Mouse (Mus musculus): ENCODE measurements at regions not wholly inside any gene's neighbourhood (a gene's known extent, or its start where the extent isn't known, plus 50 kb on each side); places are given as distances from the start of the nearest gene placed in this dataset.

DNA sequence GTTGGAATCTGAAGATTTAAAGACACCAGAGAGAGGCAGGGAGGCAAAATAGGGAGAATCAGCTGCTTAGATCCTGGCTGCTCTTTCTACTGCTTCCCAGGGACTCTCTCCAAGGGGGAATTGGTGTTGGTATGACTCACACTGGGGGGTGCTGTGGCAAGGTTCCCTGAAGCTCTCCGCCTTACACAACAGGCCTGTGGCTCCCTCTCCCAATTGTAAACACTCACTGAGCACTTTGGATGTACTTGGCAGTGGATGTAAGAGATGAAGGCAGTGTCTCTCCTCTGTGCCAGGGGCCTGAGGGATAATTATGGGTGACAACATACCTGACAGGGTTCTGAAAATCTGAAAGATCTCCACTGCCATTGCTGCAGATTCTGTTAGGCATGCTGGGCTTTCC, 77.0 kb upstream of the Irs2 start:
- no peaks in the 10 kb centered on the region for H3K27me3 ChIP-seq (ENCODE audit: control insufficient read depth, insufficient read depth, low read length)
- H3K9ac ChIP-seq (ENCODE audit: low read length) = no peak overlapping the region
- 61% methylated on average over 1 of the region's 1 CpGs for WGBS
- no peak overlapping the region for H3K4me3 ChIP-seq (ENCODE audit: low read depth, low read length)
- DNase-seq (ENCODE audit: low spot score) (no peak), ATAC-seq (ENCODE audit: insufficient number of reproducible peaks, low FRiP score, low TSS enrichment, low read depth) (no peak)
- H3K36me3 ChIP-seq (ENCODE audit: control insufficient read depth, insufficient read depth, low read length) = no peaks in the 10 kb centered on the region
- H3K4me1 ChIP-seq (ENCODE audit: control insufficient read depth, insufficient read depth, low read length) = no peaks in the 10 kb centered on the region
- H3K9me3 ChIP-seq (ENCODE audit: control insufficient read depth, low read length) = no peaks in the 10 kb centered on the region
- H3K4me2 ChIP-seq (ENCODE audit: low read depth, severe bottlenecking) = no peak overlapping the region
- H3K27ac ChIP-seq (replicated peaks; ENCODE audit: low read depth, low read length) = no peak overlapping the region

DNA sequence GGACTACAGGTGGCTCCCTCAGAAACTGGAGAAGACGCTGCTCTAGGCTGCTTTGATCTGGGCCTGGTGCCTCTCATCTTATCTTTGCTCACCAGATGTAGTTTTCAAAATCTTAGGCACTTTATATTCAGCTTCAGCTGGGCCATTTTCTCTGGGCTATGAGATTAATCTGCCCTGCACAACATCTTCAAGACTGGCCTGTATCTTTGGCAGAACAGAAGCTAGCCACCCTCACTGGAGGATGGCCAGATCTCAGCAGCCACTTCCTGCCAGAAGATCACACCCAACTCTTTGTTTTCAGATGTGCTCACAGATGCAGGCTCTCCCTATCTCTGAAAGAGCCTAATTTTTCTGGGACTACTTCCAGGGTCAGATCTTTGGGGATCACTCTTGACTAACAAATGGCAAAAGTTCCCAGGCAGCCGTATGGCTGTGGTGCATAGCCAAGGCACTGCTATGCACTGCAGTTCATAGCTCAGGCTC, 75.8 kb upstream of the Irs2 start:
- Histone ChIP-seq H3K4me1 (ENCODE audit: control insufficient read depth, insufficient read depth, low read length) (no peaks in the 10 kb centered on the region), H3K4me3 (ENCODE audit: low read depth, low read length) (no peak overlapping the region), H3K36me3 (ENCODE audit: control insufficient read depth, insufficient read depth, low read length) (no peaks in the 10 kb centered on the region), H3K4me2 (ENCODE audit: low read depth, severe bottlenecking) (no peak overlapping the region), H3K9ac (ENCODE audit: low read length) (no peak overlapping the region), H3K27ac (replicated peaks; ENCODE audit: low read depth, low read length) (no peak overlapping the region), H3K9me3 (ENCODE audit: control insufficient read depth, low read length) (no peaks in the 10 kb centered on the region), H3K27me3 (ENCODE audit: control insufficient read depth, insufficient read depth, low read length) (no peaks in the 10 kb centered on the region)
- ATAC-seq (ENCODE audit: insufficient number of reproducible peaks, low FRiP score, low TSS enrichment, low read depth) (no peak), DNase-seq (ENCODE audit: low spot score) (no peak)
- 89% methylated on average over 2 of the region's 2 CpGs for WGBS

DNA sequence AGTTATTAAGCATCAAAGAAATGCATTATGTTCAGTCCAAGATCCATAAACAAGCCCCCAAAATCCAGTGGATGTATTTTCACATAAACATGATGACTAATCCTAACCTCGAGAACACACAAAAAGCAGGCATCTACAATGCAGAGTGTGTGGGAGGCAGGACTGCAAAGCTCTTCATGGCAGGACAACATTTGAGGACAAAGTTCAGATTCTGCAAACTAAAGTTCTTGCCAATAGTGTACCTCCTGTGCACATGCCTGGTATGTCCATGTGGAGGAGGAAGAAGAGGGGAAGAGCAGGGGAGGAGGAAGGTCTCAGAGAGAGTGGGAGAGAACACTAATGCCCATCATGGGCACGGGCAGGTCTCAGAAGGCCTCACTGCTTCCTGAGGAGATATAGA, 72.6 kb upstream of the Irs2 start:
- Histone ChIP-seq H3K27me3 (ENCODE audit: control insufficient read depth, insufficient read depth, low read length) (no peaks in the 10 kb centered on the region), H3K4me3 (ENCODE audit: low read depth, low read length) (no peak overlapping the region), H3K36me3 (ENCODE audit: control insufficient read depth, insufficient read depth, low read length) (no peaks in the 10 kb centered on the region), H3K4me2 (ENCODE audit: low read depth, severe bottlenecking) (no peak overlapping the region), H3K27ac (replicated peaks; ENCODE audit: low read depth, low read length) (no peak overlapping the region), H3K4me1 (ENCODE audit: control insufficient read depth, insufficient read depth, low read length) (no peaks in the 10 kb centered on the region), H3K9ac (ENCODE audit: low read length) (no peak overlapping the region), H3K9me3 (ENCODE audit: control insufficient read depth, low read length) (no peaks in the 10 kb centered on the region)
- ATAC-seq (ENCODE audit: insufficient number of reproducible peaks, low FRiP score, low TSS enrichment, low read depth) (no peak), DNase-seq (ENCODE audit: low spot score) (no peak)
- WGBS = 85% methylated on average over 2 of the region's 2 CpGs

DNA sequence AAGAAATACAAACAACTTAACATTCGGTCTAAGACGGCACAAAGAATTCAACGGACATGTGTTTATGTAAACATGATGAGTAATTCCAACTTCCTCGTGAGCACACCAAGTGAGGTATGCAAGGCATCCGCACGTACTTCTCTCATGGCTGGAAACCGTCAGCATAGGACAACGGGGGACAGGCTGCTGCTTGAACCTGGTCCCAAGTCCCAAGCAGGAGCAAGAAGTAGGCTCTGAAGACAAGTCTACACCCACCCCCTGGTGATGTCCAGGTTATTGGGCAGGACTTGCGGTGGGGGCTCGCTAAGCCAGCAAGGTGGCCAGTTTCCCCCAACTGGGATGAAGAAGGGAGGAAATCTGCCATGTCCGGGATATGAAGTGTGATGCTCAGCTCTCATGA, 71.5 kb upstream of the Irs2 start:
- ATAC-seq (ENCODE audit: insufficient number of reproducible peaks, low FRiP score, low TSS enrichment, low read depth) (no peak), DNase-seq (ENCODE audit: low spot score) (no peak)
- Histone ChIP-seq H3K9me3 (ENCODE audit: control insufficient read depth, low read length) (no peaks in the 10 kb centered on the region), H3K36me3 (ENCODE audit: control insufficient read depth, insufficient read depth, low read length) (no peaks in the 10 kb centered on the region), H3K27ac (replicated peaks; ENCODE audit: low read depth, low read length) (no peak overlapping the region), H3K4me3 (ENCODE audit: low read depth, low read length) (no peak overlapping the region), H3K9ac (ENCODE audit: low read length) (no peak overlapping the region), H3K4me1 (ENCODE audit: control insufficient read depth, insufficient read depth, low read length) (no peaks in the 10 kb centered on the region), H3K27me3 (ENCODE audit: control insufficient read depth, insufficient read depth, low read length) (no peaks in the 10 kb centered on the region), H3K4me2 (ENCODE audit: low read depth, severe bottlenecking) (no peak overlapping the region)
- 82% methylated on average over 11 of the region's 11 CpGs for WGBS

DNA sequence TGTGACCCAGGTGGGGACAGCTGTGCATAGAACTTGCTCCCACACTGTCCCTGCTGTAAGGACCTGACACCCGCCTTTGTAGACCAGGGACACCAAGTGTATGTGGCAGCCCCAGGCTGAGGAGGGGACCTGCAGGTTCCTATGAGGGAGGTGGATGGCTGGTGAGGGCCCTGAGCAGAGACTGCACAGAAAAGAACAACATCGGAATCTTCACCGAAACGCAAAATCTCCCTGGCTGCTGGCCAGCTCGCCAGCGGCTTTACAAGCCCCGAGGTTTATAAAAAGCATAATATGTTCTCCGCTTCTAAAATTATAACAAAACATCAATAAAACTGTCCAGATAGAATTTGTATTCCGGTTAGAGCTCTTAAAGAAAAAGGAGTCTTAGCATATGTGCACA, 68.9 kb upstream of the Irs2 start:
- H3K27me3 ChIP-seq (ENCODE audit: control insufficient read depth, insufficient read depth, low read length) = no peaks in the 10 kb centered on the region
- no peaks in the 10 kb centered on the region for H3K9me3 ChIP-seq (ENCODE audit: control insufficient read depth, low read length)
- H3K9ac ChIP-seq (ENCODE audit: low read length) = no peak overlapping the region
- no peaks in the 10 kb centered on the region for H3K4me1 ChIP-seq (ENCODE audit: control insufficient read depth, insufficient read depth, low read length)
- 73% methylated on average over 9 of the region's 9 CpGs for WGBS
- H3K4me3 ChIP-seq (ENCODE audit: low read depth, low read length) = no peak overlapping the region
- DNase-seq (ENCODE audit: low spot score) = no peak
- H3K4me2 ChIP-seq (ENCODE audit: low read depth, severe bottlenecking) = no peak overlapping the region
- no peak for ATAC-seq (ENCODE audit: insufficient number of reproducible peaks, low FRiP score, low TSS enrichment, low read depth)
- H3K36me3 ChIP-seq (ENCODE audit: control insufficient read depth, insufficient read depth, low read length) = no peaks in the 10 kb centered on the region
- H3K27ac ChIP-seq (replicated peaks; ENCODE audit: low read depth, low read length) = no peak overlapping the region

DNA sequence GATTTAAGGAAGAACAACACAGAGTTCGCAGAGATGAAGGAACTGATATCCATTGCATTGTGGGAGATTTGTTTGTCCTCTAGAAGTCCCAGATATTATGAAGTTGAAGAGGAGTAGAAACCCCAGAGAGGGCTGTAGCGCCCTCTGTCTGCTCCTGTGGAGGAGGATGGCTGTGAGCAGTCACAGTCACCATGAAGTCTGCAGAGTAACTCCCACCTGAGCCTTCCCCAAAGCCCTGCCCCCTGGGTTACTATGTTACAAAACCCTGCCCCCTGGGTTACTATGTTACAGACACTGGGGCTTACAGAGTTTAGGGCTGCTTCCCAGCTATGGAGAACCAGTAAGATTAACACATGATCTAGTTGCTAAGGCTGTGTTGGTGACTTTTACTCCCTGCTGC, 62.9 kb upstream of the Irs2 start:
- no peak overlapping the region for H3K4me2 ChIP-seq (ENCODE audit: low read depth, severe bottlenecking)
- no peaks in the 10 kb centered on the region for H3K27me3 ChIP-seq (ENCODE audit: control insufficient read depth, insufficient read depth, low read length)
- H3K9me3 ChIP-seq (ENCODE audit: control insufficient read depth, low read length) = no peaks in the 10 kb centered on the region
- ATAC-seq (ENCODE audit: insufficient number of reproducible peaks, low FRiP score, low TSS enrichment, low read depth) (no peak), DNase-seq (ENCODE audit: low spot score) (no peak)
- WGBS = 65% methylated on average over 2 of the region's 2 CpGs
- H3K36me3 ChIP-seq (ENCODE audit: control insufficient read depth, insufficient read depth, low read length) = no peaks in the 10 kb centered on the region
- H3K4me1 ChIP-seq (ENCODE audit: control insufficient read depth, insufficient read depth, low read length) = no peaks in the 10 kb centered on the region
- no peak overlapping the region for H3K9ac ChIP-seq (ENCODE audit: low read length)
- H3K27ac ChIP-seq (replicated peaks; ENCODE audit: low read depth, low read length) = no peak overlapping the region
- no peak overlapping the region for H3K4me3 ChIP-seq (ENCODE audit: low read depth, low read length)

DNA sequence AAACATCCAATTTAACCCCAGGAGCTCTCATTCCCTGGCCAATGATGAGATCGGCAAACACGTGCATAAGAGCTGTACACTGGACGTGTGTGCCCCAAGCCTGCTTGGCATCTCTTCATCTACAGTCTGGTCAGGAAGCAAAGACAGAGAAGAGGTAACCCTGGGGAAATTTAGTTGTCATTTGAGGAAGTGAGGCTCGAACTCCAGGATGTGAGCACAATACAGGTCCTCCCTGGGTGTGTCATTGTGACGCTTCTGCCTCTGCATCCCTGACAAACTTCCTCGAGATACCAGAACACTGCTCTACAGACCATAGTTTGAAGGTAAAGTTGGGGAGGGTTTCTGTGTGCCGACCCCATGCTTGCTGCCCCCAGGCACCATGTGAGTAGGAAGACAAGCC, 59.2 kb upstream of the Irs2 start:
- Histone ChIP-seq H3K27ac (replicated peaks; ENCODE audit: low read depth, low read length) (no peak overlapping the region), H3K36me3 (ENCODE audit: control insufficient read depth, insufficient read depth, low read length) (no peaks in the 10 kb centered on the region), H3K9me3 (ENCODE audit: control insufficient read depth, low read length) (no peaks in the 10 kb centered on the region), H3K4me2 (ENCODE audit: low read depth, severe bottlenecking) (no peak overlapping the region), H3K4me1 (ENCODE audit: control insufficient read depth, insufficient read depth, low read length) (peaks cover 3% of the 10 kb centered on the region; the same call in 1 of the 2 replicates), H3K4me3 (ENCODE audit: low read depth, low read length) (no peak overlapping the region), H3K9ac (ENCODE audit: low read length) (no peak overlapping the region), H3K27me3 (ENCODE audit: control insufficient read depth, insufficient read depth, low read length) (no peaks in the 10 kb centered on the region)
- no peak for ATAC-seq (ENCODE audit: insufficient number of reproducible peaks, low FRiP score, low TSS enrichment, low read depth)
- 87% methylated on average over 7 of the region's 7 CpGs for WGBS
- DNase-seq (ENCODE audit: low spot score) = no peak

DNA sequence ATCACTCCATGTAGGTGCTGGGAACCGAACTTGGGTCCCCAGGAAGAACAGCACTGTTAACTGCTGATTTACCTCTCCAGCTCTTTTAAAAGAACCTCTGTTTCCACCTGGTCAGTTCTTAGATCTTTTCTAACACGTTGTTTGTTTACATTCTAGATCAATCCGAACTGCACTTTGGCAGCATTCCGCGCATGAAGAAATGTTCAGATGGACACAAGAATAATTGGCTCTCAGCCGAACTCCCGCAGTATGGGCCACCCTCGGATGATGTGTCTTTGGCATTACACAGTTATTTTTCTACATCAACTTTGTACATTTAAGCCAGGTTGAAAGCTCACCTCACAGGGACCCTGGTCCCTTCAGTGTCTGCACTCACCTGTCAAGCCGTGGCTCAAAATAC, 57.7 kb upstream of the Irs2 start:
- Histone ChIP-seq H3K36me3 (ENCODE audit: control insufficient read depth, insufficient read depth, low read length) (no peaks in the 10 kb centered on the region), H3K9me3 (ENCODE audit: control insufficient read depth, low read length) (no peaks in the 10 kb centered on the region), H3K27me3 (ENCODE audit: control insufficient read depth, insufficient read depth, low read length) (no peaks in the 10 kb centered on the region), H3K4me2 (ENCODE audit: low read depth, severe bottlenecking) (no peak overlapping the region), H3K4me1 (ENCODE audit: control insufficient read depth, insufficient read depth, low read length) (peaks cover 4% of the 10 kb centered on the region; the same call in 1 of the 2 replicates), H3K27ac (replicated peaks; ENCODE audit: low read depth, low read length) (no peak overlapping the region), H3K9ac (ENCODE audit: low read length) (no peak overlapping the region), H3K4me3 (ENCODE audit: low read depth, low read length) (no peak overlapping the region)
- no peak for ATAC-seq (ENCODE audit: insufficient number of reproducible peaks, low FRiP score, low TSS enrichment, low read depth)
- no peak for DNase-seq (ENCODE audit: low spot score)
- 90% methylated on average over 9 of the region's 9 CpGs for WGBS

DNA sequence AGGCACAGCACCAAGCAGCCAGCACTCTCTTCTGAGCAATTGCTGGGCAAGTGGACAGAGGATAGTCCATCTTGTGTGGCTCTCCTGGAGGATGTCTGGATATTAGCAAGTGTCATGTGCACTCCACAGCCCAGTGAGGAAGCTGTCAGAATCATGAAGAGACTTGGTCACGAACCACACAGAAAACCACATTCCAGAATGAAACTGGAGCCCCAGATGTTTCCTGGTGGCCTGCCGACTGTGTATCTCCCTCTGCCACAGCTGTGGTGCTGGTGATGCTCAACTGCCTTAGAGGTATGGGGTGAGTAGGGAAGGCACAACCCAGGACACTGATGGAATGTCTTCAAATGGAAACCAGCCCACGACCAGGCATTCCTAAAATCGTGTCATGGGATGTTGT, 57.0 kb upstream of the Irs2 start:
- peaks cover 4% of the 10 kb centered on the region; the same call in 1 of the 2 replicates for H3K4me1 ChIP-seq (ENCODE audit: control insufficient read depth, insufficient read depth, low read length)
- no peak overlapping the region for H3K4me3 ChIP-seq (ENCODE audit: low read depth, low read length)
- DNase-seq (ENCODE audit: low spot score) (no peak), ATAC-seq (ENCODE audit: insufficient number of reproducible peaks, low FRiP score, low TSS enrichment, low read depth) (no peak)
- no peak overlapping the region for H3K9ac ChIP-seq (ENCODE audit: low read length)
- H3K27ac ChIP-seq (replicated peaks; ENCODE audit: low read depth, low read length) = no peak overlapping the region
- H3K9me3 ChIP-seq (ENCODE audit: control insufficient read depth, low read length) = no peaks in the 10 kb centered on the region
- WGBS = 73% methylated on average over 4 of the region's 4 CpGs
- H3K4me2 ChIP-seq (ENCODE audit: low read depth, severe bottlenecking) = no peak overlapping the region
- no peaks in the 10 kb centered on the region for H3K36me3 ChIP-seq (ENCODE audit: control insufficient read depth, insufficient read depth, low read length)
- H3K27me3 ChIP-seq (ENCODE audit: control insufficient read depth, insufficient read depth, low read length) = no peaks in the 10 kb centered on the region

All from limb, embryonic 11.5 days (tissue).